Mouse (Mus musculus) limb, embryonic 13.5 days (tissue): ENCODE results near the gene Wsb1. TPM values are rescaled to one million over a fixed set of nuclear protein-coding genes. Genes with fewer than 3 reads are reported as not detected.
"Not testable (repeated sequence)": the region's sequence is repeated elsewhere in the genome, so short reads cannot be mapped to it uniquely, and the experiment has no call there.

Experiments used
- ATAC-seq: fragments of 200-750 bp; cut with Nextera tagmentation; 2 replicates; pipeline ENCODE4 v1.8.0; 2017; ENCODE audit warnings: low read depth, moderate number of reproducible peaks, moderate TSS enrichment; ENCODE audit not compliant: low FRiP score
- H3K27ac ChIP-seq: fragments of 300-500 bp; sonication (generic); 2 replicates; pipeline ENCODE4 v1.5.1; 2015; ENCODE audit warnings: inconsistent platforms, mild to moderate bottlenecking, moderate library complexity
- H3K27me3 ChIP-seq: fragments of 300-500 bp; sonication (generic); 2 replicates; pipeline ENCODE4 v1.6.1; 2015; ENCODE audit warnings: mild to moderate bottlenecking, inconsistent platforms
- H3K36me3 ChIP-seq: fragments of 300-500 bp; sonication (generic); 2 replicates; pipeline ENCODE4 v1.6.1; 2015; ENCODE audit warnings: inconsistent platforms, mild to moderate bottlenecking, moderate library complexity
- H3K4me1 ChIP-seq: fragments of 300-500 bp; sonication (generic); 2 replicates; pipeline ENCODE4 v1.6.1; 2015; ENCODE audit warnings: inconsistent platforms
- H3K4me2 ChIP-seq: fragments of 300-500 bp; sonication (generic); replicated peaks from 2 replicates; pipeline ENCODE4 v1.6.1; 2015; ENCODE audit warnings: inconsistent platforms, mild to moderate bottlenecking, moderate library complexity
- H3K4me3 ChIP-seq: fragments of 300-500 bp; sonication (generic); 2 replicates; pipeline ENCODE4 v1.5.1; 2015; ENCODE audit warnings: moderate library complexity, mild to moderate bottlenecking, inconsistent platforms
- H3K9ac ChIP-seq: fragments of 300-500 bp; sonication (generic); 2 replicates; pipeline ENCODE4 v1.6.1; 2015; ENCODE audit warnings: mild to moderate bottlenecking, inconsistent platforms
- H3K9me3 ChIP-seq: fragments of 300-500 bp; sonication (generic); 2 replicates; pipeline ENCODE4 v1.6.1; 2016; ENCODE audit warnings: inconsistent platforms
- WGBS: fragments of 180-500 bp; shearing (Covaris S2); methylation state at CpG from one replicate; pipeline ENCODE4 v1.1.7; 2015; 5-methylcytosine and 5-hydroxymethylcytosine counted together
- polyA plus RNA-seq: library from polyadenylated mRNA; unstranded; fragments of >200 nt; fragmentation: Nextera tagmentation; extraction: Ambion mirVana; gene quantifications from 2 replicates; pipeline ENCODE4 v1.2.1, GENCODE M21; 2015

Gene Wsb1
- polyA plus RNA-seq, 1 experiment from 2014 or later = 421 TPM

DNA sequence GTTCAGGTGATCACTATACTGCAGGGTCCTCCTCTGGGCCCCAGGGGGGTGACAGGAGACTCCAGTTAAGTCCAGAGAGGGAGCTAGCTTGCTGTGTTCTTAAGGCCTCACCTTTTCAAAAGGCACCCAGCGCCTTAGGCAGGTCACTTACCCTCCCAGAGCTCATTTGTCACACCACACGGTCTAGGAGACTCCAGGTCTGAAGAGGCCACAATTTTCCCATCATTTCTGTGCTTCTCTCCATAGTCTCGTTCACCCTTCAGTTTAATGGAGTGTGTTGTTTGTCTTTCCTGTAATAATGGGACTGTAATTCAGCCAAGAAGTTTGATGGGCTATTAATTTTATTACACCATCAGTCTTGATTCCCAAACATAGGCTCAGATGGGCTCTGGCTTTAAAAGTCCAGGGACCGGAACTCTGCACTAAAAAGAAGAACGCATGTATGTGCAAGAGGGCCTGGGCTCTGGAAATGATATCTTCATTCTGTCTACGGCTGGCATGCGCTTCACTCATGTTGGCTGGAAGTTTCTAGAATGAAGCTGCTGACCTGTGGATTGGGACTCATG lies 33.9 kb upstream of the Wsb1 start:
- no peak overlapping the region for H3K4me3 ChIP-seq
- no peak overlapping the region for H3K4me2 ChIP-seq
- no peak overlapping the region for H3K9ac ChIP-seq
- no peaks in the 10 kb centered on the region for H3K9me3 ChIP-seq
- no peak for ATAC-seq
- no peaks in the 10 kb centered on the region for H3K27me3 ChIP-seq
- no peak overlapping the region; the same call in 1 of the 2 replicates for H3K27ac ChIP-seq
- H3K36me3 ChIP-seq = no peaks in the 10 kb centered on the region
- peaks cover 15% of the 10 kb centered on the region for H3K4me1 ChIP-seq
- WGBS = 42% methylated on average over 7 of the region's 7 CpGs

DNA sequence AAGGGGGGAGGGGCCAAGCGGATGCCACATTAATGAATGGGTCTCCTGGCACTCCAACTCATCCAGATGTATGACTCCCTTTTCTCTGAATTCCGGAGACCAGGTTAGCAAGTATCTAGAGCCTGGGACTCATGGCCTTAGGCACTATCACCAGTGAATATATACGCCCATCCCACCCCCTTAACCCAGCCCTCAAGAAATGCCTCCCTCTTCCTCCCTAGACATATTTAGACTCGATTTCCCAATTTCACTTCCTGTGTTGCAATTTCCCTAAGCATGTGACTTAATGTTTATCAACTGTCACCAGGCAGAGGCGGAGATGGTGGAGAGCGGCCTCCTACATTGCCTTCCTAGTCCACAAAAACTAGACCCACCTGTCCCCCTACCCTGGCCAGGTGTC lies 33.0 kb upstream of the Wsb1 start:
- WGBS = 76% methylated on average over 6 of the region's 6 CpGs
- Histone ChIP-seq H3K4me3 (no peak overlapping the region), H3K36me3 (no peaks in the 10 kb centered on the region), H3K9me3 (no peaks in the 10 kb centered on the region), H3K27ac (peak overlapping the region; percentile 28; the same call in 1 of the 2 replicates), H3K9ac (no peak overlapping the region), H3K27me3 (no peaks in the 10 kb centered on the region), H3K4me2 (no peak overlapping the region), H3K4me1 (peaks cover 15% of the 10 kb centered on the region)
- ATAC-seq = no peak

DNA sequence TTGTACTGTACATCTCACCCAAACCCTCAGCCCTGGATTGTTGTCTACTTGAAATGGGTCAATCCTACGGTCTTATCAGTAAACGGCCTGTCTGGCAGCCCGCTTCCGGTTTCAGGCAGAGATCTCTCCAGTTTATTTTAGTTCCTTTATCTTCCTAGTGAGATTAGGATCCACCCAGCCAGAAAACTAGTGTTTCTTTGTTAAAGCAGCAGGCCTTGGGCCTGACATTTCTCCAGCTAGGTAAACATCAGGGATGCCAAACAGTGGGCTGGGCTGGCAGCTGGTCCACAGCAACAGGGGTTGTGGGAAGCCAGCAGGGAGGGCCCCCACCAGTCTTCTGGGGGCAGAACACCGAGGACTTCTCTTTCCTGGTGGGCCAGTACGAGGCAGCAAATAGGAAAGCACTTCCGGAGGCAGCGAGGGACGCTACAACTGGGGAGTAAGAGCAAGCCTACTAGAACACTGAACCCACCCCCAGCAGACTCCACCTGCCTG lies 31.9 kb upstream of the Wsb1 start:
- no peaks in the 10 kb centered on the region for H3K27me3 ChIP-seq
- H3K27ac ChIP-seq = no peak overlapping the region
- no peak overlapping the region for H3K4me2 ChIP-seq
- H3K4me1 ChIP-seq = peaks cover 22% of the 10 kb centered on the region
- ATAC-seq = no peak
- WGBS = 86% methylated on average over 8 of the region's 9 CpGs
- H3K36me3 ChIP-seq = no peaks in the 10 kb centered on the region
- no peak overlapping the region for H3K9ac ChIP-seq
- H3K9me3 ChIP-seq = no peaks in the 10 kb centered on the region
- no peak overlapping the region for H3K4me3 ChIP-seq

DNA sequence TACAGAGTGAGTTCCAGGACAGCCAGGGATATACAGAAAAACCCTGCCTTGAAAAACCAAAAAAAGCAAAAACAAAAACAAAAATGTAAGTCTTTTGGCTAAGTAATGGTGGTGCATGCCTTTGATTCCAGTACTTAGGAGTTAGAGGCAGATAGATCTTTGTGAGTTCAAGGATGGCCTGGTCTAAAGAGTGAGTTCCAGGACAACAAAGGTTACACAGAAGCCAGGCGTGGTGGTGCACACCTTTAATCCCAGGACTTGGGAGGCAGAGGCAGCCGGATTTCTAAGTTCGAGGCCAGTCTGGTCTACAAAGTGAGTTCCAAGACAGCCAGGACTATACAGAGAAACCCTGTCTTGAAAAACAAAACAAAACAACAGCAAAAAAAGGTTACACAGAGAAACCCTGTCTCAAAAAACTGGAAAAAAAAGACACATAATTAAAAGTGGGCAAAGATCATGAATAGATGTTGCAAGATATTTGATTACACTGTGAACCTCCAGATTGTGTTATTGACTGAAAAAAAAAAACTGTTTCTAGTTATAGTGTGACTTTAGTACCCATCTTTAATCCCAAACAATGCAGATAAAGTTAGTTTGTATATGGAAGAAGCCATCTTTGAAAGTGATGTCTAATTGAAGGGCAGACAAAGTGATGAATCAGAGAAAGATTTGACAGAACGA lies 29.0 kb upstream of the Wsb1 start:
- no peak overlapping the region for H3K9ac ChIP-seq
- H3K4me2 ChIP-seq = no peak overlapping the region
- no peaks in the 10 kb centered on the region for H3K27me3 ChIP-seq
- ATAC-seq = no peak
- H3K36me3 ChIP-seq = no peaks in the 10 kb centered on the region
- WGBS = 97% methylated on average over 4 of the region's 4 CpGs
- H3K9me3 ChIP-seq = no peaks in the 10 kb centered on the region
- peaks cover 39% of the 10 kb centered on the region for H3K4me1 ChIP-seq
- no peak overlapping the region for H3K27ac ChIP-seq
- H3K4me3 ChIP-seq = no peak overlapping the region

DNA sequence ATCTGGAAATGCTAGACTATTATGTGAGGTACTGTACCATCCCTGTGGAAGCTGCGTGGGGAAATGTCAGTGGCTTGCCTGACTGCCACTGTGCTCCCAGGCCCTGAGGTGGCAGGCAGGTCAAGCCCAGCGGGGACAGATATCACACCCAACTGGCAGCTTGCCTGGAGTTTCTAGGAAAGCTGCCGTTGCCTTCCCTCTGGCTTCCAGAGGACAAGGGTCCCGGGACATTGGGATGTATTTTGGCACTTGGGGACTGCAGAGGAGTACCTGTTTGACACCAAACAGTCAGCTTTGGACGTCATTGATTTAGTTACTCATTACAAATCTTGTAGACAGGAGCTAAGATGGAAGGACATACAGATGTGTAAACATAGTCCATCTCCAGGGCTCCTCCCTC lies 26.9 kb upstream of the Wsb1 start:
- H3K4me1 ChIP-seq = peaks cover 36% of the 10 kb centered on the region
- WGBS = 49% methylated on average over 5 of the region's 5 CpGs
- no peaks in the 10 kb centered on the region for H3K9me3 ChIP-seq
- H3K27me3 ChIP-seq = no peaks in the 10 kb centered on the region
- H3K27ac ChIP-seq = peak overlapping the region; percentile 52; the same call in 1 of the 2 replicates
- H3K36me3 ChIP-seq = no peaks in the 10 kb centered on the region
- no peak for ATAC-seq
- H3K4me3 ChIP-seq = no peak overlapping the region
- no peak overlapping the region for H3K4me2 ChIP-seq
- no peak overlapping the region for H3K9ac ChIP-seq

DNA sequence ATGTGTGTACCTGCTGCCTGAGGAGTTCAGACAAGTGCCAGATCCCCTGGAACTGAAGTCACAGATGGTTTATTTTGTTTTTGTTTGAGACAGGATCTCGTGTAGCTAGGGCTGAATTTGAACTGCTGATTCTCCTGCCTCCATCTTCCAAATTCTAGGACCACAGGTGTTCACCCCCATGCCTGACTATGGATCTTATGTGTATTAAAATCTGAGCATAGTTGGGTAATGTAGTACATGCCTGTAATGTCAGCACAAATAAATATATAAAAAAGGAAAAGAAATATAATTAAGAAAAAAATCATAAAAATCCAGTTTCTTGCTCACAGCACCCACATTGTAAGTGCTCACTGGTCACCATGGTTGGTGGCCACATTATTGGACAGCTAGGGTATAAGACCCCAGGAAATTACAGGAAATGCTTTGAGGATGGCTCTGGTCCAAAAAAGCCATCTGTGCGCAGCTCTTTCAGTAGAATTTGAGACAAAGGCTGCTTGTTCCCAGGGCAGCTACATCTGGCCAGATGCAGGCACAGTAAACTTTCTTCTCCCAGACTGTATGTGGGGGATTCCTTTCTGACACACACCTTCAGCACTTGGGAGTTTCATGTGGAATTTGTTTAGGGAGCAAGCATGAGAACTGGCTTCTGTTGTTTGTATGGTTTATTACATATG lies 25.4 kb upstream of the Wsb1 start:
- Histone ChIP-seq H3K4me2 (no peak overlapping the region), H3K4me1 (peaks cover 36% of the 10 kb centered on the region), H3K27ac (peak overlapping the region; percentile 90), H3K9ac (no peak overlapping the region), H3K27me3 (no peaks in the 10 kb centered on the region), H3K4me3 (no peak overlapping the region), H3K36me3 (no peaks in the 10 kb centered on the region), H3K9me3 (no peaks in the 10 kb centered on the region)
- ATAC-seq = peak; percentile 84
- WGBS = 12% methylated on average over 2 of the region's 2 CpGs

DNA sequence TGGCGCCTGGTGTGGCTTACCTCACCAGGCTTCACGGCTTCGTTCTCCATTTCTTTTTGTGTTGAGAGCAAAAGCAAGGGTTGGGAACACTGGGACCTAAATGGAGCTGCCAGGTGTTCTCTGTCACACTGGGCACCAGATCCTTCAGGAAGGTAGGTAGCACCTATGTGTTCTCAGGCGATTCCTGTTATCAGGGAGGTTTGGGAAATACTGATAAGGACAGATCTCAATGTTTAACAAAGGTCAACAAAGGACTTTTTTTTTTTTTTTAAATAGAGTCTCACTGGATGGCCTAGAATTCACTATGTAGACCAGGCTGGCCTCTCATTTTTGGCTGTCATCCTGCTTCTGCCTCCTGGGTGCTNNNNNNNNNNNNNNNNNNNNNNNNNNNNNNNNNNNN lies 19.3 kb upstream of the Wsb1 start:
- H3K4me2 ChIP-seq = no peak overlapping the region

DNA sequence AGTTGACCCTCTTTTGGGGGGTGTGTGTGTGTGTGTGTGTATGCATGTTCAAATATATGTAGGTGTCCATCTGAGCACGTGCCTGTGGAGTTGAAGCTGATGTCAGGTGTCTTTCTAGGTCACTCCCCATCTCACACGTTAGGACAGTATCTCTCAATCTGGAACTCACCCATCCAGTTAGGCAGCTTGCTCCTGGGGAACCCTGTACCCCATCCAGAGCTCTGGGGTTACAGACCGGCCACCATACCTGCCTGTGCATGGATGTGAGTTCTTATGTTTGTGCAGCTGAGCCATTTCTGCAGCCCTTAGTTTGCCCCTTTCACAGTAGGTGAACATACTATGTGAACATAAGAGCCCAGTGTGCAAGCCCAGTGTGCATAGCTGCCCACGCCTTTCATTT lies 18.6 kb upstream of the Wsb1 start:
- Histone ChIP-seq H3K9ac (no peak overlapping the region), H3K4me3 (no peak overlapping the region), H3K36me3 (no peaks in the 10 kb centered on the region), H3K27me3 (no peaks in the 10 kb centered on the region), H3K4me1 (0 out of 2 replicates have a peak, but pooled peaks cover 6% of the 10 kb centered on the region), H3K9me3 (no peaks in the 10 kb centered on the region), H3K27ac (no peak overlapping the region), H3K4me2 (no peak overlapping the region)
- ATAC-seq = no peak
- 68% methylated on average over 4 of the region's 4 CpGs for WGBS

More for the DNA sequence above, 19.3 kb upstream of the Wsb1 start:
- peaks cover 9% of the 10 kb centered on the region; the same call in 1 of the 2 replicates for H3K4me1 ChIP-seq
- H3K4me3 ChIP-seq = no peak overlapping the region
- no peaks in the 10 kb centered on the region for H3K9me3 ChIP-seq
- H3K27me3 ChIP-seq = no peaks in the 10 kb centered on the region
- H3K27ac ChIP-seq = no peak overlapping the region
- WGBS = 82% methylated on average over 4 of the region's 4 CpGs
- no peak for ATAC-seq
- H3K36me3 ChIP-seq = no peaks in the 10 kb centered on the region
- H3K9ac ChIP-seq = no peak overlapping the region

DNA sequence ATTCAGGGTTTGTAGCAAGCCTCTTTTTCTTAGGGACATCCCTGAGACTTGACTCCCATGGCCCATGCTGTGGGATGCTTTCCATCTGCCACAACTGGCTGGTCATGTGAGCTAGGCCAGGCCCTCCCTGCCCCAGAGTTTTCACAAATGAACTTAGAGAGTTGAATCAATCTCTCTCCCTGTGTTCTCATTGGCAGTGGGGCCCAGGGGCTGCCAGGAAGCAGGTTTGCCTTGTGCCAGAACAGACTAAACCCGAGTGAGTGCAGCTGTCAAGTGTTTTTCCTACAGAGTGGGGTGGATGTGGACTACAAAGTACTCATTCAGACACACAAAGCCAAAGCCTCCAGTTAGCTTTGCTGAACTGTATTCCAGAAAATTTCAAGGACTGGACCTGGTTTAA lies 12.7 kb upstream of the Wsb1 start:
- peaks cover 13% of the 10 kb centered on the region for H3K4me1 ChIP-seq
- H3K4me2 ChIP-seq = no peak overlapping the region
- WGBS = 11% methylated on average over 1 of the region's 1 CpGs
- no peaks in the 10 kb centered on the region for H3K27me3 ChIP-seq
- peak overlapping the region; percentile 85 for H3K27ac ChIP-seq
- H3K36me3 ChIP-seq = no peaks in the 10 kb centered on the region
- ATAC-seq = peak; percentile 87
- H3K4me3 ChIP-seq = no peak overlapping the region
- no peak overlapping the region for H3K9ac ChIP-seq
- peaks cover 4% of the 10 kb centered on the region; the same call in 1 of the 2 replicates for H3K9me3 ChIP-seq

DNA sequence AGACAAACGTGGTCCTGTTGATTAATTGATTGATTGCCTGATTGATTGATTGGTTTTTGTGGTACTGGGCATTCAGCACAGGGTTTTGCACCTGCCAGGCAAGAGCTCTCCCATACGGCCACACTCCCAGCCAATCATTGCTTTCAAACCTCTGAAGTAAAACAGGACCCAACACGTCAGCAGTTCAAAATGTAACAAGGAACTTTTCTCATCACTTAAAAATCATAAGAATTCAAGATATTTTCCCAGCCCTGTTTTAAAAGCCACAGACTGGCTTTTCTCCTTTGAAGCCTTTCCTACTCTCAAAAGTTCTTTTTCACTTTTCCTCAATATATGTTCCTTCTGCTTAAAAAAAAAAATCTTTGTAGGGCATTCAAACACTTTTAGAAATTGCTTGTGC lies 9.9 kb upstream of the Wsb1 start:
- Histone ChIP-seq H3K4me3 (no peak overlapping the region), H3K9ac (no peak overlapping the region), H3K4me1 (peaks cover 13% of the 10 kb centered on the region), H3K27ac (peak overlapping the region; percentile 55; the same call in 1 of the 2 replicates), H3K36me3 (no peaks in the 10 kb centered on the region), H3K9me3 (peaks cover 8% of the 10 kb centered on the region), H3K27me3 (no peaks in the 10 kb centered on the region), H3K4me2 (no peak overlapping the region)
- 35% methylated on average over 3 of the region's 3 CpGs for WGBS
- no peak for ATAC-seq

DNA sequence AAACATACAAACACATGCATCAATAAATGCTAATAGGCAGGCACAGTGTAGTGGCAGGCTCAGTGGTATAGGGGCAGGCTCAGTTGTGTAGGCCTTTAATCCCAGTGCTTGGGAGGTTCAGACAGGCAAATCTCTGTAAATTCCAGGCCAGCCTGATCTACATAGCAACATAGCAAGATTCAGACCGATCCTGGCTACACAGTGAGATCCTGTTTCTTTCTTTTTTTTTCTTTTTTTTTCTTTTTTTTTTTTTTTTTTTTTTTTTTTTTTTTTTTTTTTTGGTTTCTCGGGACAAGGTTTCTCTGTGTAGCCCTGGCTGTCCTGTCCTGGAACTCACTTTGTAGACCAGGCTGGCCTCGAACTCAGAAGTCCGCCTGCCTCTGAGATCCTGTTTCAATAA lies 5.7 kb upstream of the Wsb1 start:
- ATAC-seq, H3K27me3 ChIP-seq, H3K4me2 ChIP-seq, H3K4me3 ChIP-seq, H3K27ac ChIP-seq, H3K36me3 ChIP-seq, H3K9ac ChIP-seq, H3K9me3 ChIP-seq, H3K4me1 ChIP-seq: not testable (repeated sequence)
- 78% methylated on average over 4 of the region's 4 CpGs for WGBS

DNA sequence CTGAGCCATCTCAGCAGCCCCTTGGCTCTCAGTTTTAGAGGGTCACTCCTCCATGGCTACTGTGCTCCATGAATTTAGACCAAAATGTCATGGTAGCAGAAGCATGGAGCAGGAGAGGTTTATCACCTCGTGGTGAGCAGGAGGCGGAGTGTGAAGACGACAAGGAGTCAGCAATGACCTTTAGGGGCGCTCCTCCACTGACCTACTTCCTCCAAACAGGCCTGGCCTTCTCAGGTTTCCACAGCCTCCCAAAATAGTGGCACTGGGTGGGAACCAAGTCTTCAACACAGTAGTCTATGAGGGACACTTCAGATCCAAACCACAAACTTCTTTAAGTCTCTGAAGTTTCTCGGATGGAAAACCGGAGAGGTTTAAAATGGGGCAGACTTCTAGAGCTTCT lies 4.3 kb upstream of the Wsb1 start:
- Histone ChIP-seq H3K36me3 (no peaks in the 10 kb centered on the region), H3K4me2 (no peak overlapping the region), H3K27me3 (no peaks in the 10 kb centered on the region), H3K4me3 (no peak overlapping the region), H3K4me1 (no peaks in the 10 kb centered on the region), H3K9me3 (peaks cover 8% of the 10 kb centered on the region), H3K27ac (no peak overlapping the region), H3K9ac (no peak overlapping the region)
- WGBS = 63% methylated on average over 6 of the region's 6 CpGs
- no peak for ATAC-seq
